Mouse (Mus musculus): Measurements from ENCODE around the gene Utp4.
"Not testable (repeated sequence)": the region's sequence is repeated elsewhere in the genome, so short reads cannot be mapped to it uniquely, and the experiment has no call there.

Utp4 gene

GRCm38 (mm10) chr8:106893481-106894156 lies at the start of gene Utp4:
TSS of gene Utp4 (plus strand) at chr8:106893636.
- DNase-seq (ENCODE audit: low spot score in 2 of 2): peak; percentile 73 to 84

- no peak for DNase-seq (ENCODE audit: low spot score in 2 of 2)
Measured at GRCm38 (mm10) chr8:106850034-106850433, 43.4 kb upstream of the Utp4 start.

GRCm38 (mm10) chr8:106854534-106855241 lies 38.7 kb upstream of the Utp4 start:
- DNase-seq (ENCODE audit: low spot score in 2 of 2): no peak

- no peak for DNase-seq (ENCODE audit: low spot score in 2 of 2)
Measured at GRCm38 (mm10) chr8:106855242-106855562, 38.2 kb upstream of the Utp4 start.

GRCm38 (mm10) chr8:106862845-106863244 lies 30.6 kb upstream of the Utp4 start:
- DNase-seq (ENCODE audit: low spot score in 2 of 2): no peak

- no peak for DNase-seq (ENCODE audit: low spot score in 2 of 2)
Measured at GRCm38 (mm10) chr8:106865354-106865753, 28.1 kb upstream of the Utp4 start.

- DNase-seq (ENCODE audit: low spot score in 2 of 2): no peak
Measured at GRCm38 (mm10) chr8:106870051-106870450, 23.4 kb upstream of the Utp4 start, which contains the start of gene Has3. TSS of gene Has3 (plus strand) at chr8:106870242.

- no peak for DNase-seq (ENCODE audit: low spot score in 2 of 2)
Measured at GRCm38 (mm10) chr8:106870537-106871327, 22.7 kb upstream of the Utp4 start.

- DNase-seq (ENCODE audit: low spot score in 2 of 2): no peak
Measured at GRCm38 (mm10) chr8:106871328-106871926, 22.0 kb upstream of the Utp4 start.

- no peak for DNase-seq (ENCODE audit: low spot score in 2 of 2)
Measured at GRCm38 (mm10) chr8:106871931-106872371, 21.5 kb upstream of the Utp4 start.

GRCm38 (mm10) chr8:106872454-106873034 lies 20.9 kb upstream of the Utp4 start:
- DNase-seq (ENCODE audit: low spot score in 2 of 2): no peak

GRCm38 (mm10) chr8:106880121-106880707 lies 13.2 kb upstream of the Utp4 start:
- no peak for DNase-seq (ENCODE audit: low spot score in 2 of 2)

GRCm38 (mm10) chr8:106884094-106884493 lies 9.3 kb upstream of the Utp4 start:
- not testable (repeated sequence) for DNase-seq (ENCODE audit: low spot score in 2 of 2)

- not testable (repeated sequence) for DNase-seq (ENCODE audit: low spot score in 2 of 2)
Measured at GRCm38 (mm10) chr8:106884826-106885400, 8.5 kb upstream of the Utp4 start.

- peak; percentile 39 to 72 for DNase-seq (ENCODE audit: low spot score in 2 of 2)
Measured at GRCm38 (mm10) chr8:106887336-106888189, 5.9 kb upstream of the Utp4 start.

GRCm38 (mm10) chr8:106888803-106889202 lies 4.6 kb upstream of the Utp4 start:
- DNase-seq (ENCODE audit: low spot score in 2 of 2): no peak

- DNase-seq (ENCODE audit: low spot score in 2 of 2): no peak
Measured at GRCm38 (mm10) chr8:106892210-106892805, 1.1 kb upstream of the Utp4 start.

- peak; percentile 24 to 38 for DNase-seq (ENCODE audit: low spot score in 2 of 2)
Measured at GRCm38 (mm10) chr8:106892806-106893451, 507 bp upstream of the Utp4 start.

- no peak for DNase-seq (ENCODE audit: low spot score in 2 of 2)
Measured at GRCm38 (mm10) chr8:106899473-106899872, 6.0 kb downstream of the Utp4 start.
